Mouse (Mus musculus) neural tube, embryonic 14.5 days (tissue): Measurements from ENCODE around the gene Akap6. TPM values are rescaled to one million over a fixed set of nuclear protein-coding genes. Genes with fewer than 3 reads are reported as not detected.

ENCODE experiments used
- ATAC-seq: fragments of 200-750 bp; cut with Nextera tagmentation; 2 replicates; pipeline ENCODE4 v1.8.0; 2017; ENCODE audit warnings: low read depth, mild to moderate bottlenecking, moderate TSS enrichment, moderate library complexity
- H3K27ac ChIP-seq: fragments of 300-500 bp; sonication (generic); 2 replicates; pipeline ENCODE4 v1.5.1; 2014; ENCODE audit warnings: low read depth, mild to moderate bottlenecking, control low read depth, low read length, moderate library complexity, mixed read lengths
- H3K27me3 ChIP-seq: fragments of 300-500 bp; sonication (generic); 2 replicates; pipeline ENCODE4 v1.6.1; 2014; ENCODE audit warnings: low read length; ENCODE audit not compliant: control insufficient read depth, insufficient read depth
- H3K36me3 ChIP-seq: fragments of 300-500 bp; sonication (generic); 2 replicates; pipeline ENCODE4 v1.6.1; 2014; ENCODE audit warnings: low read length, mixed read lengths; ENCODE audit not compliant: control insufficient read depth, insufficient read depth
- H3K4me1 ChIP-seq: fragments of 300-500 bp; sonication (generic); 2 replicates; pipeline ENCODE4 v1.6.1; 2014; ENCODE audit warnings: low read length; ENCODE audit not compliant: control insufficient read depth, insufficient read depth
- H3K4me2 ChIP-seq: fragments of 300-500 bp; sonication (generic); 2 replicates; pipeline ENCODE4 v1.6.1; 2014; ENCODE audit warnings: mild to moderate bottlenecking, low read depth, low read length, control low read depth
- H3K4me3 ChIP-seq: fragments of 300-500 bp; sonication (generic); 2 replicates; pipeline ENCODE4 v1.5.1; 2014; ENCODE audit warnings: low read depth, low read length, control low read depth, mixed read lengths
- H3K9ac ChIP-seq: fragments of 300-500 bp; sonication (generic); replicated peaks from 2 replicates; pipeline ENCODE4 v1.6.1; 2014; ENCODE audit warnings: low read depth, mild to moderate bottlenecking, control low read depth, low read length, mixed read lengths
- H3K9me3 ChIP-seq: fragments of 300-500 bp; sonication (generic); 2 replicates; pipeline ENCODE4 v1.6.1; 2016; ENCODE audit warnings: low read length; ENCODE audit not compliant: control insufficient read depth
- WGBS: fragments of 180-500 bp; shearing (Covaris S2); extraction: QIAGEN DNeasy Blood & Tissue Kit; methylation state at CpG from one replicate; pipeline ENCODE4 v1.1.7; 2014; 5-methylcytosine and 5-hydroxymethylcytosine counted together
- polyA plus RNA-seq: library from polyadenylated mRNA; unstranded; fragments of >200 nt; fragmentation: Nextera tagmentation; extraction: Ambion mirVana; gene quantifications from 2 replicates; pipeline ENCODE4 v1.2.1, GENCODE M21; 2014

The Akap6 gene
- polyA plus RNA-seq, 1 experiment from 2014 or later = 44.0 TPM

GRCm38 (mm10) chr12:52918939-52919338, 219.8 kb downstream of the Akap6 start:
- Histone ChIP-seq H3K4me2 (no peak overlapping the region), H3K9me3 (no peaks in the 10 kb centered on the region), H3K9ac (no peak overlapping the region), H3K27ac (no peak overlapping the region), H3K27me3 (no peaks in the 10 kb centered on the region), H3K4me3 (no peak overlapping the region), H3K36me3 (no peaks in the 10 kb centered on the region), H3K4me1 (no peaks in the 10 kb centered on the region)
- 20% methylated on average over 11 of the region's 11 CpGs for WGBS
- no peak for ATAC-seq

- WGBS = 93% methylated on average over 6 of the region's 6 CpGs
- ATAC-seq = no peak
- H3K27me3 ChIP-seq = no peaks in the 10 kb centered on the region
Observed at GRCm38 (mm10) chr12:52922510-52922909, 223.3 kb downstream of the Akap6 start.

GRCm38 (mm10) chr12:52925448-52925847, 226.3 kb downstream of the Akap6 start:
- 35% methylated on average over 4 of the region's 4 CpGs for WGBS
- peaks cover 6% of the 10 kb centered on the region; the same call in 1 of the 2 replicates for H3K4me1 ChIP-seq
- H3K36me3 ChIP-seq = no peaks in the 10 kb centered on the region
- H3K9ac ChIP-seq = no peak overlapping the region
- no peak overlapping the region for H3K4me2 ChIP-seq
- ATAC-seq = no peak
- H3K9me3 ChIP-seq = no peaks in the 10 kb centered on the region
- no peaks in the 10 kb centered on the region for H3K27me3 ChIP-seq
- no peak overlapping the region for H3K27ac ChIP-seq
- H3K4me3 ChIP-seq = no peak overlapping the region

More at GRCm38 (mm10) chr12:52922510-52922909, 223.3 kb downstream of the Akap6 start:
- H3K4me3 ChIP-seq = no peak overlapping the region
- peaks cover 6% of the 10 kb centered on the region; the same call in 1 of the 2 replicates for H3K4me1 ChIP-seq
- H3K9me3 ChIP-seq = no peaks in the 10 kb centered on the region
- no peaks in the 10 kb centered on the region for H3K36me3 ChIP-seq
- no peak overlapping the region for H3K4me2 ChIP-seq
- H3K9ac ChIP-seq = no peak overlapping the region
- H3K27ac ChIP-seq = no peak overlapping the region

GRCm38 (mm10) chr12:52933832-52934231, 234.6 kb downstream of the Akap6 start:
- no peak overlapping the region for H3K4me3 ChIP-seq
- H3K27me3 ChIP-seq = no peaks in the 10 kb centered on the region
- no peaks in the 10 kb centered on the region for H3K4me1 ChIP-seq
- no peak overlapping the region for H3K4me2 ChIP-seq
- H3K36me3 ChIP-seq = no peaks in the 10 kb centered on the region
- H3K9me3 ChIP-seq = no peaks in the 10 kb centered on the region
- ATAC-seq = no peak
- H3K27ac ChIP-seq = no peak overlapping the region
- WGBS = 57% methylated on average over 6 of the region's 13 CpGs
- H3K9ac ChIP-seq = no peak overlapping the region

GRCm38 (mm10) chr12:52934989-52935388, 235.8 kb downstream of the Akap6 start:
- 98% methylated on average over 3 of the region's 3 CpGs for WGBS
- H3K27me3 ChIP-seq = no peaks in the 10 kb centered on the region
- no peak for ATAC-seq
- no peak overlapping the region for H3K4me3 ChIP-seq
- no peaks in the 10 kb centered on the region for H3K9me3 ChIP-seq
- H3K4me1 ChIP-seq = no peaks in the 10 kb centered on the region
- no peak overlapping the region for H3K27ac ChIP-seq
- H3K36me3 ChIP-seq = no peaks in the 10 kb centered on the region
- H3K4me2 ChIP-seq = no peak overlapping the region
- no peak overlapping the region for H3K9ac ChIP-seq

- WGBS = 40% methylated on average over 5 of the region's 5 CpGs
- Histone ChIP-seq H3K9me3 (no peaks in the 10 kb centered on the region), H3K27ac (no peak overlapping the region), H3K4me1 (no peaks in the 10 kb centered on the region), H3K4me2 (no peak overlapping the region), H3K9ac (no peak overlapping the region), H3K36me3 (no peaks in the 10 kb centered on the region), H3K4me3 (no peak overlapping the region), H3K27me3 (no peaks in the 10 kb centered on the region)
- no peak for ATAC-seq
Observed at GRCm38 (mm10) chr12:52938786-52939185, 239.6 kb downstream of the Akap6 start.

GRCm38 (mm10) chr12:52939324-52939946, 240.3 kb downstream of the Akap6 start:
- no peaks in the 10 kb centered on the region for H3K27me3 ChIP-seq
- H3K4me1 ChIP-seq = no peaks in the 10 kb centered on the region
- no peak overlapping the region for H3K4me2 ChIP-seq
- H3K36me3 ChIP-seq = no peaks in the 10 kb centered on the region
- no peak overlapping the region for H3K9ac ChIP-seq
- ATAC-seq = no peak
- H3K4me3 ChIP-seq = no peak overlapping the region
- H3K27ac ChIP-seq = no peak overlapping the region
- H3K9me3 ChIP-seq = no peaks in the 10 kb centered on the region
- WGBS = 71% methylated on average over 15 of the region's 15 CpGs

GRCm38 (mm10) chr12:52941941-52942340, 242.8 kb downstream of the Akap6 start:
- no peak overlapping the region for H3K9ac ChIP-seq
- H3K27me3 ChIP-seq = no peaks in the 10 kb centered on the region
- H3K9me3 ChIP-seq = no peaks in the 10 kb centered on the region
- no peaks in the 10 kb centered on the region for H3K4me1 ChIP-seq
- ATAC-seq = no peak
- H3K36me3 ChIP-seq = peaks cover 4% of the 10 kb centered on the region; the same call in 1 of the 2 replicates
- H3K4me2 ChIP-seq = no peak overlapping the region
- no peak overlapping the region for H3K4me3 ChIP-seq
- WGBS = 85% methylated on average over 4 of the region's 4 CpGs
- H3K27ac ChIP-seq = no peak overlapping the region

GRCm38 (mm10) chr12:52944274-52944673, 245.1 kb downstream of the Akap6 start:
- Histone ChIP-seq H3K27ac (no peak overlapping the region), H3K36me3 (peaks cover 4% of the 10 kb centered on the region; the same call in 1 of the 2 replicates), H3K27me3 (no peaks in the 10 kb centered on the region), H3K4me3 (no peak overlapping the region), H3K9ac (no peak overlapping the region), H3K9me3 (no peaks in the 10 kb centered on the region), H3K4me2 (no peak overlapping the region), H3K4me1 (no peaks in the 10 kb centered on the region)
- WGBS = 72% methylated on average over 7 of the region's 7 CpGs
- no peak for ATAC-seq
